Mouse (Mus musculus) CH12.LX (cell line): ENCODE results near the gene Cfap54. TPM values are rescaled to one million over a fixed set of nuclear protein-coding genes. Genes with fewer than 3 reads are reported as not detected.

Source experiments
- DNase-seq: peaks from one replicate; pipeline ENCODE4 v3.0.0-alpha.2; 2013; ENCODE audit errors: extremely low read depth
- H3K27ac ChIP-seq: 2 replicates; pipeline ENCODE4 v1.5.1; 2012; ENCODE audit warnings: low read depth, mild to moderate bottlenecking, control low read depth, moderate library complexity; ENCODE audit not compliant: insufficient read depth
- H3K27me3 ChIP-seq: replicated peaks from 2 replicates; pipeline ENCODE3; 2012; ENCODE audit warnings: inconsistent platforms
- H3K36me3 ChIP-seq, 2 experiments: replicated peaks in 1 of 2; 2 replicates each; pipeline versions ENCODE3 to v1.6.1; 2012; ENCODE audit warnings: inconsistent platforms in 1 of 2, low read length in 1 of 2, mild to moderate bottlenecking in 1 of 2, mixed read lengths in 1 of 2, moderate library complexity in 1 of 2; ENCODE audit not compliant: control insufficient read depth in 1 of 2, insufficient read depth in 1 of 2
- H3K4me1 ChIP-seq, 2 experiments: 2 replicates each; pipeline ENCODE4 v1.6.1; 2012; ENCODE audit warnings: inconsistent platforms in 1 of 2, moderate library complexity in 1 of 2; ENCODE audit not compliant: insufficient read depth in 2 of 2, control insufficient read depth in 1 of 2
- H3K4me2 ChIP-seq: 2 replicates; pipeline ENCODE4 v1.6.1; 2012; ENCODE audit warnings: low read depth, mild to moderate bottlenecking, control low read depth; ENCODE audit not compliant: poor library complexity, insufficient read depth, severe bottlenecking
- H3K4me3 ChIP-seq, 3 experiments: fragments of 150-350 bp in 1 of 3; sonication (generic) in 1 of 3; replicated peaks in 1 of 3; 2 replicates each; pipeline versions ENCODE3 to v1.5.1; 2011 to 2012; ENCODE audit warnings: low read depth in 2 of 3, low read length in 2 of 3, mild to moderate bottlenecking in 2 of 3, moderate library complexity in 2 of 3, control low read depth in 1 of 3, improper control_type of control experiment in 1 of 3, inconsistent platforms in 1 of 3, mixed read lengths in 1 of 3; ENCODE audit not compliant: poor library complexity in 1 of 3
- H3K79me2 ChIP-seq: replicated peaks from 2 replicates; pipeline ENCODE4 v1.6.1; 2012; ENCODE audit warnings: mild to moderate bottlenecking, moderate library complexity; ENCODE audit not compliant: control insufficient read depth, poor library complexity, insufficient read depth, severe bottlenecking; ENCODE audit errors: extremely low read depth
- H3K9ac ChIP-seq: 2 replicates; pipeline ENCODE4 v1.6.1; 2012; ENCODE audit warnings: low read depth, mild to moderate bottlenecking, control low read depth, moderate library complexity; ENCODE audit not compliant: insufficient read depth
- H3K9me3 ChIP-seq: replicated peaks from 2 replicates; pipeline ENCODE3; 2012; ENCODE audit warnings: low read length, inconsistent platforms, mixed read lengths
- ELF1 ChIP-seq: IDR thresholded peaks from 2 replicates; pipeline ENCODE4 v1.6.1; 2014; ENCODE audit warnings: low read depth, mild to moderate bottlenecking, inconsistent platforms, low read length, improper control_type of control experiment
- ETS1 ChIP-seq: conservative IDR thresholded peaks from 2 replicates; pipeline ENCODE4 v1.6.1; 2012; ENCODE audit warnings: low read depth, mild to moderate bottlenecking, inconsistent platforms, low read length, improper control_type of control experiment, moderate library complexity
- GABPA ChIP-seq: IDR thresholded peaks from 2 replicates; pipeline ENCODE4 v1.6.1; 2012; ENCODE audit warnings: low read depth, low read length, improper control_type of control experiment, inconsistent platforms; ENCODE audit not compliant: insufficient replicate concordance
- JUND ChIP-seq: conservative IDR thresholded peaks from 2 replicates; pipeline ENCODE4 v1.6.1; 2011; ENCODE audit warnings: low read depth, low read length, improper control_type of control experiment
- KAT2A ChIP-seq: IDR thresholded peaks from 2 replicates; pipeline ENCODE4 v1.6.1; 2012; ENCODE audit warnings: low read length, improper control_type of control experiment, inconsistent platforms; ENCODE audit not compliant: insufficient replicate concordance
- MAFK ChIP-seq: IDR thresholded peaks from 2 replicates; pipeline ENCODE4 v1.6.1; 2011; ENCODE audit warnings: low read length, improper control_type of control experiment; ENCODE audit not compliant: insufficient replicate concordance
- MAX ChIP-seq: IDR thresholded peaks from 2 replicates; pipeline ENCODE4 v1.6.1; 2011; ENCODE audit warnings: low read length, improper control_type of control experiment
- MAZ ChIP-seq: IDR thresholded peaks from 2 replicates; pipeline ENCODE4 v1.6.1; 2012; ENCODE audit warnings: low read depth, mild to moderate bottlenecking, inconsistent platforms, low read length, improper control_type of control experiment, moderate library complexity
- MEF2A ChIP-seq: IDR thresholded peaks from 2 replicates; pipeline ENCODE4 v1.6.1; 2014; ENCODE audit warnings: low read depth, mild to moderate bottlenecking, inconsistent platforms, low read length, improper control_type of control experiment, borderline replicate concordance
- NELFE ChIP-seq: IDR thresholded peaks from 2 replicates; pipeline ENCODE4 v1.6.1; 2011; ENCODE audit warnings: low read depth, low read length, improper control_type of control experiment
- RAD21 ChIP-seq: IDR thresholded peaks from 2 replicates; pipeline ENCODE4 v1.6.1; 2011; ENCODE audit warnings: low read depth, mild to moderate bottlenecking, low read length, improper control_type of control experiment, moderate library complexity
- RCOR1 ChIP-seq: conservative IDR thresholded peaks from 2 replicates; pipeline ENCODE4 v1.6.1; 2012; ENCODE audit warnings: low read depth, mild to moderate bottlenecking, inconsistent platforms, low read length, improper control_type of control experiment
- ZC3H11A ChIP-seq: IDR thresholded peaks from 2 replicates; pipeline ENCODE4 v1.6.1; 2012; ENCODE audit warnings: low read depth, mild to moderate bottlenecking, inconsistent platforms, low read length, improper control_type of control experiment
- dilution Hi-C: fragments of 300-500 bp; cut with MboI; formaldehyde crosslinking; loops from 2 replicates; pipeline ENCODE4 v1.14.3; 2020; ENCODE audit warnings: low sequenced_read_pairs; ENCODE audit not compliant: extremely low pct_unique_long_range_greater_than_20kb, extremely low pct_ligation_motif_present
- in situ Hi-C: fragments of 300-500 bp; cut with MboI; formaldehyde crosslinking; loops from 3 replicates; pipeline ENCODE4 v1.14.3; 2019; ENCODE audit warnings: low sequenced_read_pairs, low pct_ligation_motif_present, low pct_unique_long_range_greater_than_20kb, mixed read lengths
- polyA plus RNA-seq: library from polyadenylated mRNA; unstranded; fragments of >175 nt; gene quantifications from 2 replicates; pipeline ENCODE4 v1.2.1, GENCODE M21; 2012; ENCODE audit warnings: low read depth; ENCODE audit not compliant: insufficient read length
- total RNA-seq, 2 experiments: library from RNA; depleted of rRNA; stranded (reverse); fragments of 300-350 nt in 1 of 2; fragments of >200 nt in 1 of 2; gene quantifications; 2 replicates each; pipeline ENCODE4 v1.2.3; 2012 to 2014

Gene Cfap54
- total and polyA plus RNA-seq, 3 experiments, result 0.38 to 1.3 (median 1.3) TPM

GRCm38 (mm10) chr10:92937091-92937490 is 144.3 kb downstream of the Cfap54 start:
- no peak overlapping the region for H3K4me3 ChIP-seq
- in situ Hi-C loops (no loop called here), dilution Hi-C loops (no loop called here)
- H3K9ac ChIP-seq, result no peak overlapping the region
- no peaks in the 10 kb centered on the region for H3K36me3 ChIP-seq
- H3K79me2 ChIP-seq, result no peaks in the 10 kb centered on the region
- no peak overlapping the region for H3K27ac ChIP-seq
- peaks cover 0 to 28% of the 10 kb centered on the region in 2 experiments; a peak in 2 of 4 replicates for H3K4me1 ChIP-seq
- TF ChIP-seq NELFE (no peak), GABPA (no peak)
- DNase-seq, result no peak
- H3K9me3 ChIP-seq, result no peaks in the 10 kb centered on the region
- H3K27me3 ChIP-seq, result no peaks in the 10 kb centered on the region
- H3K4me2 ChIP-seq, result no peak overlapping the region

GRCm38 (mm10) chr10:92934506-92934905 is 146.9 kb downstream of the Cfap54 start:
- dilution Hi-C loops (no loop called here), in situ Hi-C loops (no loop called here)
- H3K9me3 ChIP-seq, result no peaks in the 10 kb centered on the region

GRCm38 (mm10) chr10:92933616-92934015 is 147.8 kb downstream of the Cfap54 start:
- in situ Hi-C loops (no loop called here), dilution Hi-C loops (no loop called here)
- Histone ChIP-seq H3K4me3 (no peak overlapping the region), H3K79me2 (no peaks in the 10 kb centered on the region), H3K27ac (no peak overlapping the region), H3K9ac (no peak overlapping the region), H3K9me3 (no peaks in the 10 kb centered on the region), H3K4me2 (no peak overlapping the region), H3K4me1 (peaks cover 0 to 28% of the 10 kb centered on the region in 2 experiments; a peak in 2 of 4 replicates), H3K27me3 (no peaks in the 10 kb centered on the region), H3K36me3 (no peaks in the 10 kb centered on the region)
- DNase-seq, result no peak
- TF ChIP-seq MAX, result no peak
- TF ChIP-seq MAFK, result peak; percentile 66

More at GRCm38 (mm10) chr10:92934506-92934905, 146.9 kb downstream of the Cfap54 start:
- H3K79me2 ChIP-seq, result no peaks in the 10 kb centered on the region
- TF ChIP-seq RCOR1 (no peak), MEF2A (no peak)
- H3K36me3 ChIP-seq, result no peaks in the 10 kb centered on the region
- H3K9ac ChIP-seq, result no peak overlapping the region
- peak overlapping the region; percentile 11; the same call in 1 of the 2 replicates for H3K4me2 ChIP-seq
- H3K27me3 ChIP-seq, result no peaks in the 10 kb centered on the region
- H3K27ac ChIP-seq, result no peak overlapping the region
- DNase-seq, result peak; percentile 69
- H3K4me3 ChIP-seq, result no peak overlapping the region
- H3K4me1 ChIP-seq, result peaks cover 0 to 28% of the 10 kb centered on the region in 2 experiments; a peak in 2 of 4 replicates

GRCm38 (mm10) chr10:92932464-92932863 is 149.0 kb downstream of the Cfap54 start:
- DNase-seq, result no peak
- TF ChIP-seq ZC3H11A (no peak), MAFK (no peak), JUND (no peak), ELF1 (no peak), ETS1 (no peak), KAT2A (no peak), MAZ (no peak), RAD21 (no peak)
- no peak overlapping the region for H3K27ac ChIP-seq
- H3K79me2 ChIP-seq, result no peaks in the 10 kb centered on the region
- H3K9ac ChIP-seq, result no peak overlapping the region
- no peaks in the 10 kb centered on the region for H3K9me3 ChIP-seq
- dilution Hi-C loops (no loop called here), in situ Hi-C loops (no loop called here)
- H3K4me2 ChIP-seq, result no peak overlapping the region
- H3K27me3 ChIP-seq, result no peaks in the 10 kb centered on the region
- no peak overlapping the region for H3K4me3 ChIP-seq
- no peaks in the 10 kb centered on the region for H3K36me3 ChIP-seq
- peaks cover 0 to 19% of the 10 kb centered on the region in 2 experiments; a peak in 2 of 4 replicates for H3K4me1 ChIP-seq
